Mouse (Mus musculus) forebrain, embryonic 16.5 days (tissue): ENCODE measurements around the gene Ctdspl2. TPM values are rescaled to one million over a fixed set of nuclear protein-coding genes. Genes with fewer than 3 reads are reported as not detected.
"Not testable (repeated sequence)": the region's sequence is repeated elsewhere in the genome, so short reads cannot be mapped to it uniquely, and the experiment has no call there.

Source experiments
- ATAC-seq: fragments of 200-750 bp; cut with Nextera tagmentation; 2 replicates; pipeline ENCODE4 v1.8.0; 2017; ENCODE audit warnings: mild to moderate bottlenecking, moderate library complexity
- H3K27ac ChIP-seq: fragments of 300-500 bp; sonication (generic); 2 replicates; pipeline ENCODE4 v1.5.1; 2014; ENCODE audit warnings: low read length, control low read depth
- H3K27me3 ChIP-seq: fragments of 300-500 bp; sonication (generic); replicated peaks from 2 replicates; pipeline ENCODE4 v1.6.1; 2014; ENCODE audit warnings: low read length; ENCODE audit not compliant: control insufficient read depth, insufficient read depth
- H3K36me3 ChIP-seq: fragments of 300-500 bp; sonication (generic); 2 replicates; pipeline ENCODE4 v1.6.1; 2014; ENCODE audit not compliant: control insufficient read depth, insufficient read depth
- H3K4me1 ChIP-seq: fragments of 300-500 bp; sonication (generic); replicated peaks from 2 replicates; pipeline ENCODE4 v1.6.1; 2014; ENCODE audit warnings: low read length; ENCODE audit not compliant: control insufficient read depth, insufficient read depth
- H3K4me2 ChIP-seq: fragments of 300-500 bp; sonication (generic); 2 replicates; pipeline ENCODE4 v1.6.1; 2014; ENCODE audit warnings: mild to moderate bottlenecking, low read length, control low read depth
- H3K4me3 ChIP-seq: fragments of 300-500 bp; sonication (generic); replicated peaks from 2 replicates; pipeline ENCODE4 v1.5.1; 2014; ENCODE audit warnings: mild to moderate bottlenecking, low read length, control low read depth
- H3K9ac ChIP-seq: fragments of 300-500 bp; sonication (generic); replicated peaks from 2 replicates; pipeline ENCODE4 v1.6.1; 2014; ENCODE audit warnings: low read depth, low read length, control low read depth
- H3K9me3 ChIP-seq: fragments of 300-500 bp; sonication (generic); 2 replicates; pipeline ENCODE4 v1.6.1; 2016; ENCODE audit warnings: low read length; ENCODE audit not compliant: control insufficient read depth
- WGBS: fragments of 180-500 bp; shearing (Covaris S2); extraction: QIAGEN DNeasy Blood & Tissue Kit; methylation state at CpG from one replicate; pipeline ENCODE4 v1.1.7; 2014; 5-methylcytosine and 5-hydroxymethylcytosine counted together
- polyA plus RNA-seq: library from polyadenylated mRNA; unstranded; fragments of >200 nt; fragmentation: Nextera tagmentation; extraction: Ambion mirVana; gene quantifications from 2 replicates; pipeline ENCODE4 v1.2.1, GENCODE M21; 2015

Ctdspl2 gene
- polyA plus RNA-seq, 1 experiment from 2014 or later = 49.9 TPM

DNA sequence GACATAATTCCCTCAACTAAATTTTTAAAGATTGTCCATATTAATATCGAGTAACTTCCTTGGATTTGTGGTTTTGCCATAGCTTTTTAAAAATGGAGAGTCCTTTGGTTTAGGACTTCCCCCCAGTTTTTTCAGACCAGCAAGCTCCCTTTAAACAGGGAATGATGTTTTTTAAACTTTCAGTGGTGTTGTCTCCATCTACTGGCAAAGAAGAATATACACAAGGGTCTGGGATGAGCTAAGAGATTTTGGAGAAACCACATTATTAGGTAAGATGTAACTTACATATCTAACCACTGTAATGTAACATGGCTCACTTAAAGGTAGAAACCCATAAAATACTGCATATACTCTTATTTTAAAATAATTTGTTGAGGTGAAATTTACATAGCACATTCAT is 39.9 kb downstream of the Ctdspl2 start:
- H3K9me3 ChIP-seq = no peaks in the 10 kb centered on the region
- no peak overlapping the region for H3K27ac ChIP-seq
- H3K27me3 ChIP-seq = no peaks in the 10 kb centered on the region
- H3K36me3 ChIP-seq = peaks cover 4% of the 10 kb centered on the region; the same call in 1 of the 2 replicates
- WGBS = 93% methylated on average over 1 of the region's 1 CpGs
- no peak overlapping the region for H3K9ac ChIP-seq
- no peak for ATAC-seq
- no peaks in the 10 kb centered on the region for H3K4me1 ChIP-seq
- H3K4me2 ChIP-seq = no peak overlapping the region
- no peak overlapping the region for H3K4me3 ChIP-seq

- H3K27ac ChIP-seq = no peak overlapping the region
- ATAC-seq = no peak
- H3K9ac ChIP-seq = no peak overlapping the region
- 89% methylated on average over 3 of the region's 3 CpGs for WGBS
- no peaks in the 10 kb centered on the region for H3K4me1 ChIP-seq
- no peaks in the 10 kb centered on the region; the same call in none of the 2 replicates for H3K36me3 ChIP-seq
- no peaks in the 10 kb centered on the region for H3K9me3 ChIP-seq
- no peak overlapping the region for H3K4me3 ChIP-seq
- no peak overlapping the region for H3K4me2 ChIP-seq
- no peaks in the 10 kb centered on the region for H3K27me3 ChIP-seq
Observed at GRCm38 (mm10) chr2:122008832-122009231, 53.0 kb downstream of the Ctdspl2 start.

- Histone ChIP-seq H3K4me3 (no peak overlapping the region), H3K27me3 (no peaks in the 10 kb centered on the region), H3K9ac (no peak overlapping the region), H3K4me1 (no peaks in the 10 kb centered on the region), H3K4me2 (no peak overlapping the region), H3K36me3 (no peaks in the 10 kb centered on the region; the same call in none of the 2 replicates), H3K9me3 (no peaks in the 10 kb centered on the region), H3K27ac (no peak overlapping the region)
- ATAC-seq = no peak
- WGBS = 90% methylated on average over 7 of the region's 7 CpGs
Observed at GRCm38 (mm10) chr2:122011441-122011840, 55.6 kb downstream of the Ctdspl2 start.

- no peaks in the 10 kb centered on the region for H3K27me3 ChIP-seq
- no peak for ATAC-seq
Observed at GRCm38 (mm10) chr2:122018705-122019104, 62.9 kb downstream of the Ctdspl2 start.

DNA sequence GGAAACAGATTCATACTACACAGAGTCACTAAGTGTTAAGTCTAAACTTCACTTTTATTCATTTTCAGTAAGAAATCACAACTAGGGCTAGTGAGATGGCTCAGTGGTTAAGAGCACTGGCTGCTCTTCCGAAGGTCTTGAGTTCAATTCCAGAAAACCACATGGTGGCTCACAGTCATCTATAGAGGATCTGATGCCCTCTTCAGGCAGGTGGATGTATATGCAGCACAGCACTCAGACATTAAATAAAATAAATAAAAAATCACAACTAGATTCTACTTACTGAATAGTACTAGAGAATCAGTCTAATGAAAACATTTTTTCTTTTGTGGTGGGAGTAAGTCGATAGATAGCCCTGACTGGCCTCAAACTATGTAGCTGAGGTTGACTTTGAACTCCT is 66.5 kb downstream of the Ctdspl2 start:
- no peak overlapping the region for H3K27ac ChIP-seq
- H3K4me2 ChIP-seq = no peak overlapping the region
- no peaks in the 10 kb centered on the region for H3K9me3 ChIP-seq
- no peak overlapping the region for H3K9ac ChIP-seq
- H3K4me1 ChIP-seq = no peaks in the 10 kb centered on the region
- no peaks in the 10 kb centered on the region for H3K27me3 ChIP-seq
- H3K36me3 ChIP-seq = no peaks in the 10 kb centered on the region
- WGBS = 83% methylated on average over 2 of the region's 2 CpGs
- no peak overlapping the region for H3K4me3 ChIP-seq
- ATAC-seq = no peak

More at GRCm38 (mm10) chr2:122018705-122019104, 62.9 kb downstream of the Ctdspl2 start:
- no peaks in the 10 kb centered on the region for H3K9me3 ChIP-seq
- no peak overlapping the region for H3K27ac ChIP-seq
- H3K36me3 ChIP-seq = no peaks in the 10 kb centered on the region
- no peak overlapping the region for H3K4me2 ChIP-seq
- 56% methylated on average over 1 of the region's 1 CpGs for WGBS
- no peak overlapping the region for H3K9ac ChIP-seq
- no peak overlapping the region for H3K4me3 ChIP-seq
- H3K4me1 ChIP-seq = no peaks in the 10 kb centered on the region

DNA sequence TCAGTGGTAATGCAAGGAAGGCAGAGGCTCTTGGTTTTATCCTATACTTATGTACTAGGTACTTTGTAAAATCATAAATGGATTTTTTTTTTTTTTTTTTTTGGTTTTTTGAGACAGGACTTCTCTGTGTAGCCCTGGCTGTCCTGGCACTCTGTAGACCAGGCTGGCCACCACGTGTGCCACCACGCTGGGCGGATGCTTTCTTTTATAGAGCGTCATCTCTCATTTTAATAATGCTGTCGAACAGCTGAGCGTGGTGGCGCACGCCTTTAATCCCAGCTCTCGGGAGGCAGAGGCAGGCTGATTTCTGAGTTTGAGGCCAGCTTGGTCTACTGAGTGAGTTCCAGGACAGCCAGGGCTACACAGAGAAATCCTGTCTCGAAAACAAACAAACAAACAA is 71.3 kb downstream of the Ctdspl2 start:
- H3K9me3 ChIP-seq, H3K9ac ChIP-seq, H3K27me3 ChIP-seq, H3K36me3 ChIP-seq, H3K4me1 ChIP-seq, ATAC-seq, H3K27ac ChIP-seq, H3K4me3 ChIP-seq, H3K4me2 ChIP-seq: not testable (repeated sequence)
- WGBS = 94% methylated on average over 10 of the region's 10 CpGs

DNA sequence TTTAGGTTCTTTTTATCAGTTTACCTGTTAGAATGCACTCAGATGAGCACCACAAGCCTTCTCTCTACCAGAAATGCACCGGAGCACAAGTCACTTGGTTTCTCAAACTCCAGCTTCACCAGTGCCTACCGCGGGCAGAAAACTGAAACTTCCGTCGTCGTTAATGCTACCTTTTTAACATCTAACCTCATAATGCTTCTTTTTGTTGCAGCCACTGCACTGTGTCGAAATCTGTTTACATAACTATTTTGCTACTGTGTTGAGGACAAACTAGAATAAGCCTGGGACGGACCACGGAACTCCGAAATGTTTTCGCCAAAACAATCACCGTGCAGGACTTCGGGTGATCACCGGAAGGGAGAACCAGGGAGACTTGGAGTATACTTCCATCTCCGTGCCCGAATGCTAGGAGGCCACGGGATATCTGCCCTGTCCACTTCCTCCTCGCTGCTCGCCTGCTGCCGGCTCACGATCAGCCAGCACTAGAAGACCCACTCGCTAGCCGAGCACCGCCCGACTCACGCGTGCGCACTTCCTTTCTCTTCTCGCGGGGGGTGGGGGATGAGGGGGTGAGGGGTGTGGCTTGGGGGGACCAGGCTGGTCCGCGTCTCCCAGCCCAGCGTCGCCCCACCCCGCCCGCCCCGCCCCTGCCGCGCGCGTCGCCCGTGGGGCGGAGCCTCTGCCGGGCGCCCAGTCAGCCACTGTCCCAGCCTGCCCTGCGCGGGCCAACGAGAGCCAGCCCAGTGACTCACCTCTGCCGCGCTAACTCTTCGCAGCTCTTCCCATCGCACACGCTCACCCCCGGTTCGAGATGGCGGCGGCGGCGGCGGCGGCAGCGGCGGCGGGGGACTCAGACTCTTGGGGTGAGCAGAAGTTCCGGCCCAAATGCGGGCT is 72.3 kb downstream of the Ctdspl2 start, which contains the start of gene Eif3j1:
Gene Eif3j1, plus strand, starts transcription at position 685 of the 894 bp plus-strand sequence.
- H3K27ac ChIP-seq = peak within 1 kb of the TSS; percentile 67
- no peaks in the 10 kb centered on the region for H3K36me3 ChIP-seq
- peaks cover 6% of the 10 kb centered on the region for H3K4me1 ChIP-seq
- under 1% methylated on average over 46 of the region's 67 CpGs for WGBS
- H3K9ac ChIP-seq = peak within 1 kb of the TSS; percentile 91
- no peaks in the 10 kb centered on the region for H3K27me3 ChIP-seq
- peak within 1 kb of the TSS; percentile 86 for H3K4me2 ChIP-seq
- ATAC-seq = peak; percentile 100
- no peaks in the 10 kb centered on the region for H3K9me3 ChIP-seq
- peak within 1 kb of the TSS; percentile 91 for H3K4me3 ChIP-seq

DNA sequence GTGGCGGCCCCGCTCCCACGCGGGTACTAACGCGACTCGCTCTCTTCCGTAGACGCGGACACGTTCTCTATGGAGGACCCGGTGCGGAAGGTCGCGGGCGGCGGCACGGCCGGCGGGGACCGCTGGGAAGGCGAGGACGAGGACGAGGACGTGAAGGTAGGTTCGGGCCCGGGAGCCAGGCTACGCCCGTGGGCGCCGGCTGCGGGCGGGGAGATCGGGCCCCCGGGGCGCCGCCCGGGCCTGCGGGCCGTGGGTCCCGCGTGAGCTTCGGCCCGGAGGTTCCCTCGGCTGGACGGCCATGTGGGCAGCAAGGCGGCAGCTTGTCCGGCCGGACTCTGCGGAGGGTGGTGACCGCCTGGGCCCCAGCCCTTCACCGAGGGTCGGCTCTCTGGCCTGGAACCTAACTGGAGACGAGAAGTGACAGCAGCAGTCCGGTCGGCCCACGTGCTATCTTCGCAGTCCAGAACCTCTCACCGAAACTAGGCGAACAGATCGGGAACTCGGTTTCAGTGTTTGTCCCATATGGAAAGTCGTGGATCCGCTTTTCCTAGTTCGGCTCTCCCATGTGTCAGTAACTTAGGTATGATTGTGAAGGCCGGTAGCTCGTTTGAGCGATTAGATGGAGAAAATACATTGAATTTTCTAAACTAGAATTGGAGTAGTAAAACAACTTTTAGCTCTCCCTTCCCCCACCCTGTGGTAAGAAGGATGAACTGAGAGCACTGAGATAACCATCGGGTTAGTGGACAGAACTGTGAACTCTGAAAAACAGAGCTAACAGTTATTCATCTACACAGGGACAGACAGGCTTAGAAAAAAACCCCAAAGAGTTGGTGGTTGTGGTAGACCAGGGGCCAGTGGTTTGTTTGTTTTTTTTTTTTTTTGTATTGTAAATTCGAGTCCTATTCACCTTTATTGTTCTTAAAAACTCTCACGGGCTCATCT is 73.2 kb downstream of the Ctdspl2 start:
- H3K4me1 ChIP-seq = peaks cover 6% of the 10 kb centered on the region
- H3K27ac ChIP-seq = peak overlapping the region; percentile 67
- peak overlapping the region; percentile 91 for H3K4me3 ChIP-seq
- under 1% methylated on average over 64 of the region's 71 CpGs for WGBS
- no peaks in the 10 kb centered on the region for H3K27me3 ChIP-seq
- peak overlapping the region; percentile 86 for H3K4me2 ChIP-seq
- ATAC-seq = peak; percentile 65
- H3K9ac ChIP-seq = peak overlapping the region; percentile 91
- no peaks in the 10 kb centered on the region for H3K9me3 ChIP-seq
- no peaks in the 10 kb centered on the region for H3K36me3 ChIP-seq

GRCm38 (mm10) chr2:122031970-122032369 is 76.2 kb downstream of the Ctdspl2 start:
- 94% methylated on average over 5 of the region's 6 CpGs for WGBS
- H3K27me3 ChIP-seq = no peaks in the 10 kb centered on the region
- H3K27ac ChIP-seq = no peak overlapping the region
- H3K4me1 ChIP-seq = peaks cover 6% of the 10 kb centered on the region
- H3K9me3 ChIP-seq = no peaks in the 10 kb centered on the region
- no peak overlapping the region for H3K4me3 ChIP-seq
- no peaks in the 10 kb centered on the region; the same call in 1 of the 2 replicates for H3K36me3 ChIP-seq
- ATAC-seq = no peak
- no peak overlapping the region for H3K4me2 ChIP-seq
- H3K9ac ChIP-seq = no peak overlapping the region
